Mouse (Mus musculus): Measurements from ENCODE around the gene Sec22b.

DNA sequence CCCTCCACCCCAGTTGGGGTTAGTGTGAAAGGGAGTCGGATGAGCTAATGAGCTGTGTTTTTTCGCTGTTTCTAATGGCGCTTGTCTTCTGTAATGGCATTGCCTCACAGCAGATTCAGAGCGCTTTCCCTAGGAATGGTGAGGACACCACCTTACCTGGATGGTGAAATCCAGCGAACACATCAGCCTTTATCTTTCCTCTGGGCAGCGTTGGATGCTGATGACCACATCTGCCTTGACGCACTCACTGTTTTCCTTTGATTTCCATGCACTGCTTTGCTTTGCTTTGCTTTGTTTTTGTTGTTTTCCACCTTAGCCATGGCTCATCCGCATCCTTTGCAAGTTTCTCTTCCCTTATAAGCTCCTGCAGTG is 29.8 kb downstream of the Sec22b start:
- TF ChIP-seq CTCF (IDR thresholded peaks at IDR 0.05; ENCODE audit: insufficient read depth, low read length): no peak
- TF ChIP-seq POLR2A (IDR thresholded peaks at IDR 0.05; ENCODE audit: borderline replicate concordance, extremely low read depth, low read depth, low read length): no peak

All from lung, adult 2 months (tissue).